Mouse (Mus musculus) intestine, embryonic 14.5 days (tissue): ENCODE results near the gene Hoxc5. TPM values are rescaled to one million over a fixed set of nuclear protein-coding genes. Genes with fewer than 3 reads are reported as not detected.

ENCODE experiments used
- microRNA counts: library from miRNA; unstranded; fragments of <30 nt; microRNA quantifications from one replicate; lab custom pipeline; 2016
- microRNA-seq: library from miRNA; unstranded; fragments of <30 nt; microRNA quantifications from one replicate; pipeline ENCODE4, GENCODE M21; 2016
- polyA plus RNA-seq: library from polyadenylated mRNA; unstranded; fragments of >200 nt; fragmentation: Nextera tagmentation; extraction: Ambion mirVana; gene quantifications from 2 replicates; pipeline ENCODE4 v1.2.1, GENCODE M21; 2014

The Hoxc5 gene
- polyA plus RNA-seq, 1 experiment from 2014 or later = 12.2 TPM

MicroRNAs encoded within 50 kb of the gene (microRNA counts, 519-probe panel; counts per million panel counts)
- microRNA mmu-miR-615-3p (lab: Ali Mortazavi, UCI) (not detected), microRNA mmu-miR-615-5p (lab: Ali Mortazavi, UCI) (not detected)

Small RNAs within 50 kb of the gene (microRNA-seq; reads per million reads assigned to microRNA genes)
- gene Mir196a-2 (422 reads per million, percentile 71 among the genes with 10 or more reads in this experiment), gene Mir615 (2,057 reads per million, percentile 84 among the genes with 10 or more reads in this experiment)

Other genes starting within 250 kb of the Hoxc5 start
- 30.6 and 35.8 TPM in 2 replicates for gene Calcoco1, start 245.3 kb upstream of the Hoxc5 start, polyA plus RNA-seq
- gene Hoxc13, start 46.3 kb upstream of the Hoxc5 start, polyA plus RNA-seq = not detected in 2 replicates
- not detected in 2 replicates for gene Hoxc12, start 30.7 kb upstream of the Hoxc5 start, polyA plus RNA-seq
- 0.11 TPM in 2 replicates for gene Hoxc11, start 13.0 kb upstream of the Hoxc5 start, polyA plus RNA-seq
- 2.6 and 3.1 TPM in 2 replicates for gene Hoxc10, start 647 bp upstream of the Hoxc5 start, polyA plus RNA-seq
- 1.7 and 1.9 TPM in 2 replicates for gene Hoxc9, start 9.0 kb downstream of the Hoxc5 start, polyA plus RNA-seq
- 9.5 and 11.9 TPM in 2 replicates for gene Hoxc8, start 23.2 kb downstream of the Hoxc5 start, polyA plus RNA-seq
- 6.1 and 9.6 TPM in 2 replicates for gene Hoxc6, start 30.8 kb downstream of the Hoxc5 start, polyA plus RNA-seq
- 14.6 and 15.6 TPM in 2 replicates for gene Hoxc4, start 51.5 kb downstream of the Hoxc5 start, polyA plus RNA-seq
- gene Smug1, start 199.6 kb downstream of the Hoxc5 start, polyA plus RNA-seq = 21.8 and 23.5 TPM in 2 replicates